Mouse (Mus musculus) embryo, embryonic 11 days (tissue): ENCODE measurements around the gene Cpne4.
A peak's percentile ranks its signal among the peaks of the same experiment; 100 is the strongest.

ENCODE experiments used
- DNase-seq: peaks from one replicate; pipeline ENCODE4 v3.0.0-alpha.2; 2015

Gene Cpne4

GRCm38 (mm10) chr9:104693145-104693544 lies 146.1 kb downstream of the Cpne4 start:
- no peak for DNase-seq

- DNase-seq, result no peak
These were observed 163.7 kb downstream of the Cpne4 start for GRCm38 (mm10) chr9:104710831-104711230.

DNA sequence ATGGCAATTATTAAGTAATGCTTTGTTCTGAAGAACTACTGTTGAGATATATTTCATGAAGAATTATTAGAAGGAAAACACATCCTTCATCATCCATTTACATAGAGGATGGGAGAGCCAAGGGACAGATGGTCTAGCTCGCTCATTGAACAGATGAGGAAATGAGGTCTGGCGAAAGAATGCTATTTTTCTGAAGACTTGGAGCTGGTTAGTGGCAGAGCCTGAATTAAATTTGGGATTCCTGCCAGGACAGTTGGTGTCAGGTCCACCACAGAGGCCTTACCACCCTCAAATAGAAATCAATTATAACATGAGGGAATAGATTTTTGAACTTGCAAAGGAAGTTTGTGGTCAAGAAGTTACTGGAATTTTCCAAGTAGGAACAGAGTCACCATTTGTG lies 178.2 kb downstream of the Cpne4 start:
- no peak for DNase-seq

- DNase-seq, result no peak
These were observed 195.7 kb downstream of the Cpne4 start for GRCm38 (mm10) chr9:104742661-104743380.

- DNase-seq, result no peak
These were observed 208.4 kb downstream of the Cpne4 start for GRCm38 (mm10) chr9:104755519-104755918.

- no peak for DNase-seq
These were observed 212.9 kb downstream of the Cpne4 start for GRCm38 (mm10) chr9:104760031-104760430.

DNA sequence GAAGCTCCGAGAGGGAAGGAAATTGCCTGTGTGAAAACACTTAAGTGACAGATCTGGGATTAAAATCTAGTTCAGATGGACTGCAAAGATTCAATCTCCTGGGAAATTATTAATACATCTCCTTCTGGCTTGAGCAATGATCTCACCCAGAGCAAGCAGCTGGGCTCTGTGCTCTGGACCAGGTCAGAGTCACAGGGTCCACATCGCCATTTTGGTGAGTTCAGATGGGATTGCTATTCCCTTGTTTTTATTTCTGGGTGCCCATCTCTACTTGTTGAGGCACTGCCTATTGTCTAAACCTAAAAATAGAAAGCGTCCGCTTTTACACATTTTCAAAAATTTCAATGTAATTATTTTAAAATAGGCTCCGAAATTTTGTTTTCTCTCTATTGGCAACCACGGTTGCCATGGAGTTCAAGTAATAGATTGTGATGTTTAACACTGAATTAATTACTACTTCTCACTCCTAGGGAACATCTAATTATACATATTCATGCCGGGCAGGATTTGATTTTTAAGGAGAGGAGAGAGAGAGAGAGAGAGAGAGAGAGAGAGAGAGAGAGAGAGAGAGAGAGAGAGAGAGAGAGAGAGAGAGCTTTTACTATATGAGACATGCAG lies 229.2 kb downstream of the Cpne4 start:
- DNase-seq, result no peak

- no peak for DNase-seq
These were observed 230.0 kb downstream of the Cpne4 start for GRCm38 (mm10) chr9:104777135-104777534.

- no peak for DNase-seq
These were observed 230.7 kb downstream of the Cpne4 start for GRCm38 (mm10) chr9:104777780-104778179.

GRCm38 (mm10) chr9:104796601-104797000 lies 249.5 kb downstream of the Cpne4 start:
- peak; percentile 3 for DNase-seq

GRCm38 (mm10) chr9:104804776-104805175 lies 257.7 kb downstream of the Cpne4 start:
- no peak for DNase-seq

DNA sequence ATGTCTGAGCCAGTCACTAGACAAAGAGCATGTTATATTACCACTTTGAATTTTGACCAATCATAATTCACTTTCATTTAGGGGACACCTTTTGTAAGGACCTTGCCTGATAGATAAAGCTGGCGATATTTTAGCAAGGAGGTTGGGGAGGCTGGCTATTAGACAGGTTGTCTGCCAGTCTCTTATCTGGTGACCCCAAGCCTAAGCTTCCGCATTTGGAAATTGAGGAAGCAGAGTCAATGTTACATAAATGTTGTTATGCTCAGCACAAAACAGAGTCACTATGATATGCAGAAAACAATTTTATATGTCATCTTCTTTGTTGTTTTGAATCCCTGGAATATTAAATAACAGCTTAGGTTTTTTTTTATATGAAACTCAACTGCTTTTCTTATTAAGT lies 267.6 kb downstream of the Cpne4 start:
- DNase-seq, result no peak

DNA sequence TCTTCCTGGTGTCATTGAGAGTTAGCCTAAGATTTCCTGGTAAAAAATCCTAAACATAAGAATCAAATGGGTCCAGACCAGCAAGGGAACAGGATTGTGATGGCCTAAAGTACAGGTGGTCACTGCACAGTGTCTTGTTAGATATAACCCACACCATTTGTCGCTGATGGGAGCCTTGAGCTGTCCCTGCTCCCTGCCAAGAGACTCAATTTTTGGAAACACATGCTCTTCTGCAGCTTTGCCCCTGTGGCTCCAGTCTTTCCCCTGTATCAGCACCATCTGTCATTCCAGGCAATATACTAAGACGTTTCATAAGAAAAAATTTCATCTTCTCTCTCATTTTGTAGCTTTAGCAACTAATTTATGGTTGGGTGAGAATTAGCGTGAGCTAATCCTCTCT lies 281.6 kb downstream of the Cpne4 start:
- no peak for DNase-seq

- no peak for DNase-seq
These were observed 286.0 kb downstream of the Cpne4 start for GRCm38 (mm10) chr9:104832934-104833539.

- peak; percentile 48 for DNase-seq
These were observed 290.8 kb downstream of the Cpne4 start for GRCm38 (mm10) chr9:104837931-104838330.

- no peak for DNase-seq
These were observed 294.2 kb downstream of the Cpne4 start for GRCm38 (mm10) chr9:104841278-104841677.

GRCm38 (mm10) chr9:104845226-104845930 lies 298.3 kb downstream of the Cpne4 start:
- no peak for DNase-seq

- no peak for DNase-seq
These were observed 306.6 kb downstream of the Cpne4 start for GRCm38 (mm10) chr9:104853701-104854100.

GRCm38 (mm10) chr9:104854245-104854921 lies 307.3 kb downstream of the Cpne4 start:
- no peak for DNase-seq

DNA sequence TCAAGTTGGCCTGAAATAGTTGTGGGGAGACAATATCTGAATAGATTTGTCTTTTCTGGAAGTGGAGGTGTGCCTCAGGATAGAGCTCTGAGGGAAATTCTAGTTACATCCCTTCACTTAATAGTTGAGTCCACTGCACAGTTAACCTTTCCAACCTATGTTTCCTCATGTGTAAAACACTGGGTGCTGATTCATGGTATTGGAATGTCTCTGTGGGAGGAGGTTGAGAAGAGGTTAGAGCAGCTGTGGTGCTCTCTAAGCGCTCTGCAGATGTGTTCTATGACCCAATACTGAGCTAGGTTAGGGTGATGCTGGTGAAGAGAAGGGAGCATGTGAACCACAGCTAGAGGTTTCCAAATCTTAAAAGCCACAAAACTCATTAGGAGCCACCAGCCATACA lies 318.7 kb downstream of the Cpne4 start:
- DNase-seq, result no peak

GRCm38 (mm10) chr9:104872586-104872985 lies 325.5 kb downstream of the Cpne4 start:
- DNase-seq, result no peak

DNA sequence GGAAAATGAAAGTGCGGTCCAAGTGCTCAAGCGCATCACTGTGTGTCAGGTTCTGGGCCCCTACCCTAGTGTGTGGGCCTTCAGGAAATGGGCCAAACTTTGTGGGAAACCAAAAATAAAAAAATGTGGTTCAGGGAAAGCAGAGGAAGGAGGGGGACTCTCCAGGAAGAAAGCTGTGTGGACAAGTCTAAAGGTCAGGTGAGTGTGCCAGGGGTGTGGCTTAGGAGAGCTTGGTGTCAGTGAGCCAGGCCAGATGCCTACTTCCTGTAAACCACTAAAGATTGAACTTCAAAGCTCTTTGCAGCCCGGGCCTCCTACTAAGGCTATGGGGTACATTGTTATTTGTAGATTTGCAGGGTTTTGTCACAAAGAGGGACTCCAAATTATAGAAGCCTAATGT lies 327.1 kb downstream of the Cpne4 start:
- DNase-seq, result no peak

GRCm38 (mm10) chr9:104877014-104877413 lies 329.9 kb downstream of the Cpne4 start:
- DNase-seq, result no peak
